Mouse (Mus musculus): Measurements from ENCODE around the gene Tmem33. TPM values are rescaled to one million over a fixed set of nuclear protein-coding genes. Genes with fewer than 3 reads are reported as not detected.

The Tmem33 gene
- total and polyA plus RNA-seq, 2 experiments = 35.8 to 169 TPM

- no peaks in the 10 kb centered on the region for H3K36me3 ChIP-seq (ENCODE audit: control insufficient read depth, insufficient read depth, low read length)
- H3K27me3 ChIP-seq (ENCODE audit: control insufficient read depth, insufficient read depth, low read length) = no peaks in the 10 kb centered on the region; the same call in 1 of the 2 replicates
- no peaks in the 10 kb centered on the region for H3K4me1 ChIP-seq (ENCODE audit: control insufficient read depth, insufficient read depth, low read length)
- no peak for DNase-seq (ENCODE audit: extremely low read depth, low read depth, low spot score)
- no peak overlapping the region for H3K27ac ChIP-seq (replicated peaks; ENCODE audit: insufficient read depth, low read depth, low read length)
- no peak overlapping the region for H3K4me3 ChIP-seq (ENCODE audit: insufficient read depth, low read depth, low read length)
- WGBS = 83% methylated on average over 6 of the region's 6 CpGs
- no peaks in the 10 kb centered on the region for H3K79me2 ChIP-seq (ENCODE audit: control insufficient read depth, insufficient read depth, low read length)
- TF ChIP-seq POLR2A (IDR thresholded peaks at IDR 0.05; ENCODE audit: extremely low read depth, insufficient read depth, low read length) (no peak), CTCF (IDR thresholded peaks at IDR 0.05; ENCODE audit: low read depth, low read length) (no peak)
- no peak overlapping the region for H3K9ac ChIP-seq (ENCODE audit: low read depth, low read length)
These were observed 18.7 kb upstream of the Tmem33 start for GRCm38 (mm10) chr5:67241713-67242112.

- Histone ChIP-seq H3K36me3 (ENCODE audit: control insufficient read depth, insufficient read depth, low read length) (no peaks in the 10 kb centered on the region), H3K9ac (ENCODE audit: low read depth, low read length) (no peak overlapping the region), H3K79me2 (ENCODE audit: control insufficient read depth, insufficient read depth, low read length) (no peaks in the 10 kb centered on the region), H3K4me1 (ENCODE audit: control insufficient read depth, insufficient read depth, low read length) (no peaks in the 10 kb centered on the region), H3K4me3 (ENCODE audit: insufficient read depth, low read depth, low read length) (no peak overlapping the region), H3K27ac (replicated peaks; ENCODE audit: insufficient read depth, low read depth, low read length) (no peak overlapping the region), H3K27me3 (ENCODE audit: control insufficient read depth, insufficient read depth, low read length) (no peaks in the 10 kb centered on the region; the same call in 1 of the 2 replicates)
- DNase-seq (ENCODE audit: extremely low read depth, low read depth, low spot score) = no peak
- WGBS = 89% methylated on average over 5 of the region's 5 CpGs
- TF ChIP-seq POLR2A (IDR thresholded peaks at IDR 0.05; ENCODE audit: extremely low read depth, insufficient read depth, low read length) (no peak), CTCF (IDR thresholded peaks at IDR 0.05; ENCODE audit: low read depth, low read length) (no peak)
These were observed 17.1 kb upstream of the Tmem33 start for GRCm38 (mm10) chr5:67243231-67243630.

GRCm38 (mm10) chr5:67252261-67252660 is 8.1 kb upstream of the Tmem33 start:
- H3K27me3 ChIP-seq (ENCODE audit: control insufficient read depth, insufficient read depth, low read length) = no peaks in the 10 kb centered on the region
- H3K9ac ChIP-seq (ENCODE audit: low read depth, low read length) = no peak overlapping the region
- 88% methylated on average over 4 of the region's 4 CpGs for WGBS
- DNase-seq (ENCODE audit: extremely low read depth, low read depth, low spot score) = no peak
- no peaks in the 10 kb centered on the region for H3K79me2 ChIP-seq (ENCODE audit: control insufficient read depth, insufficient read depth, low read length)
- no peak overlapping the region for H3K27ac ChIP-seq (replicated peaks; ENCODE audit: insufficient read depth, low read depth, low read length)
- TF ChIP-seq POLR2A (IDR thresholded peaks at IDR 0.05; ENCODE audit: extremely low read depth, insufficient read depth, low read length) (no peak), CTCF (IDR thresholded peaks at IDR 0.05; ENCODE audit: low read depth, low read length) (no peak)
- H3K4me3 ChIP-seq (ENCODE audit: insufficient read depth, low read depth, low read length) = no peak overlapping the region
- no peaks in the 10 kb centered on the region for H3K36me3 ChIP-seq (ENCODE audit: control insufficient read depth, insufficient read depth, low read length)
- H3K4me1 ChIP-seq (ENCODE audit: control insufficient read depth, insufficient read depth, low read length) = no peaks in the 10 kb centered on the region

GRCm38 (mm10) chr5:67255664-67256063 is 4.7 kb upstream of the Tmem33 start:
- 56% methylated on average over 8 of the region's 8 CpGs for WGBS
- Histone ChIP-seq H3K27ac (replicated peaks; ENCODE audit: insufficient read depth, low read depth, low read length) (no peak overlapping the region), H3K27me3 (ENCODE audit: control insufficient read depth, insufficient read depth, low read length) (no peaks in the 10 kb centered on the region), H3K4me3 (ENCODE audit: insufficient read depth, low read depth, low read length) (no peak overlapping the region), H3K4me1 (ENCODE audit: control insufficient read depth, insufficient read depth, low read length) (no peaks in the 10 kb centered on the region), H3K79me2 (ENCODE audit: control insufficient read depth, insufficient read depth, low read length) (no peaks in the 10 kb centered on the region), H3K9ac (ENCODE audit: low read depth, low read length) (no peak overlapping the region), H3K36me3 (ENCODE audit: control insufficient read depth, insufficient read depth, low read length) (no peaks in the 10 kb centered on the region)
- TF ChIP-seq CTCF (IDR thresholded peaks at IDR 0.05; ENCODE audit: low read depth, low read length) (no peak), POLR2A (IDR thresholded peaks at IDR 0.05; ENCODE audit: extremely low read depth, insufficient read depth, low read length) (no peak)
- peak; percentile 34 for DNase-seq (ENCODE audit: extremely low read depth, low read depth, low spot score)

GRCm38 (mm10) chr5:67258473-67258872 is 1.9 kb upstream of the Tmem33 start:
- WGBS = 89% methylated on average over 9 of the region's 9 CpGs
- H3K4me3 ChIP-seq (ENCODE audit: insufficient read depth, low read depth, low read length) = no peak overlapping the region
- H3K79me2 ChIP-seq (ENCODE audit: control insufficient read depth, insufficient read depth, low read length) = 0 out of 2 replicates have a peak, but pooled peaks cover 3% of the 10 kb centered on the region
- no peak overlapping the region for H3K27ac ChIP-seq (replicated peaks; ENCODE audit: insufficient read depth, low read depth, low read length)
- DNase-seq (ENCODE audit: extremely low read depth, low read depth, low spot score) = no peak
- 0 out of 2 replicates have a peak, but pooled peaks cover 2% of the 10 kb centered on the region for H3K36me3 ChIP-seq (ENCODE audit: control insufficient read depth, insufficient read depth, low read length)
- no peaks in the 10 kb centered on the region for H3K27me3 ChIP-seq (ENCODE audit: control insufficient read depth, insufficient read depth, low read length)
- no peak for TF ChIP-seq POLR2A (IDR thresholded peaks at IDR 0.05; ENCODE audit: extremely low read depth, insufficient read depth, low read length)
- no peak for TF ChIP-seq CTCF (IDR thresholded peaks at IDR 0.05; ENCODE audit: low read depth, low read length)
- H3K4me1 ChIP-seq (ENCODE audit: control insufficient read depth, insufficient read depth, low read length) = peaks cover 2% of the 10 kb centered on the region
- no peak overlapping the region for H3K9ac ChIP-seq (ENCODE audit: low read depth, low read length)

GRCm38 (mm10) chr5:67260159-67260530 is 220 bp upstream of the Tmem33 start:
- peaks cover 11% of the 10 kb centered on the region for H3K36me3 ChIP-seq (ENCODE audit: control insufficient read depth, insufficient read depth, low read length)
- peak overlapping the region; percentile 51 for H3K4me3 ChIP-seq (ENCODE audit: insufficient read depth, low read depth, low read length)
- H3K27ac ChIP-seq (replicated peaks; ENCODE audit: insufficient read depth, low read depth, low read length) = 0 out of 2 replicates have a peak overlapping the region, but pooled peaks have one; percentile 29
- H3K9ac ChIP-seq (ENCODE audit: low read depth, low read length) = no peak overlapping the region
- peaks cover 4% of the 10 kb centered on the region for H3K4me1 ChIP-seq (ENCODE audit: control insufficient read depth, insufficient read depth, low read length)
- TF ChIP-seq CTCF (IDR thresholded peaks at IDR 0.05; ENCODE audit: low read depth, low read length) = no peak
- TF ChIP-seq POLR2A (IDR thresholded peaks at IDR 0.05; ENCODE audit: extremely low read depth, insufficient read depth, low read length) = no peak
- WGBS = under 1% methylated on average over 9 of the region's 9 CpGs
- H3K27me3 ChIP-seq (ENCODE audit: control insufficient read depth, insufficient read depth, low read length) = no peaks in the 10 kb centered on the region
- no peak for DNase-seq (ENCODE audit: extremely low read depth, low read depth, low spot score)
- H3K79me2 ChIP-seq (ENCODE audit: control insufficient read depth, insufficient read depth, low read length) = 0 out of 2 replicates have a peak, but pooled peaks cover 3% of the 10 kb centered on the region
